Mouse (Mus musculus) bone marrow macrophage, adult 2 months (primary cell): ENCODE results near the gene Foxk1.
A peak's percentile ranks its signal among the peaks of the same experiment; 100 is the strongest.

Experiments used
- CTCF ChIP-seq: IDR thresholded peaks from 2 replicates; pipeline ENCODE4 v1.5.1; 2012; ENCODE audit warnings: low read depth, mild to moderate bottlenecking, low read length, moderate library complexity
- POLR2A ChIP-seq: IDR thresholded peaks from 2 replicates; pipeline ENCODE4 v1.6.1; 2012; ENCODE audit warnings: mild to moderate bottlenecking, low read depth, low read length, borderline replicate concordance

DNA sequence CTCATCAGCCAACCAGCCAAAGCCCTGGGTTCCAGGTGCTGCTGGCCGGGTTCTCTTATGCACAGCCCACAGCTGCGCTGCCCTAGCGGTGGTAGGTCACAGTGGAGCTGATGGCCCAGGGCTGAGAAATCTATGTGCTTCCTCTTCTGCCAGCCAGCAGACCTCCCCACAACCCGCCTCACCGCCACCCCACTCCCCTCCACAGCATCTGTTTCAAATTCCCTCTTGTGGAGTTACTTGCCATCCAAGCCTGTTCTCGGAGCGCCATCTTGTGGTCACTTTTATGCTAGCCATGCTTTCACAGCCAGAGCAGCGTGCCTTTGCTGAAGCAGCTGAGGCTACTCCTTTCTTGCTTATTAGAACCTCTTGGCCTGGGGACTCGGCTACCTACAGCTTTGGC, 46.8 kb downstream of the Foxk1 start:
- TF ChIP-seq CTCF (peak; percentile 70), POLR2A (no peak)
